Mouse (Mus musculus): Measurements from ENCODE around the gene Mast1.

DNA sequence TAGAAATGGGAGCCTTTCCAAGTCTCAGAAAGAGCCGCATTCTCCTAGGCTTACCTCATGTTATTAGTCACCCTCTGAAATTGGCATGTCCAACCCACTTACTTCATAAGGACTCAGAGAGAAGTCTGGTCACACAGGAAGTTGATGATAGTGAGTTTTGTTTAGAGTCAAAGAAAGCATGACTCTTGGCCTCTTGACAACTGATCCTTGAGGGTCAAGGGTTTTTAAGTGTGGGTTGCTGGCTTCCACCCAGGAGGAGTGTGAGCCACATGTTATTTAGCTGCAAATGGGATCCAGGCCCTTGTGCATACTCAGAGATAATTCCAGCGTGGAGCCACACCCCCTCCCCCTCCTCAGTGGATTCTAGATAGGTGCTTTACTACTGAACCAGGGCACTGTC, 15.6 kb downstream of the Mast1 start:
- TF ChIP-seq POLR2AphosphoS5 (IDR thresholded peaks at IDR 0.05; ENCODE audit: insufficient replicate concordance, low read depth, low read length) (no peak), CTCF (IDR thresholded peaks at IDR 0.05; ENCODE audit: low read depth, low read length) (no peak)

All from G1E (cell line).